Mouse (Mus musculus) liver, embryonic 14.5 days (tissue): ENCODE results near the gene Cmah. TPM values are rescaled to one million over a fixed set of nuclear protein-coding genes. Genes with fewer than 3 reads are reported as not detected.

ENCODE experiments used
- ATAC-seq: fragments of 200-750 bp; cut with Nextera tagmentation; 2 replicates; pipeline ENCODE4 v1.8.0; 2017; ENCODE audit warnings: moderate number of reproducible peaks, mild to moderate bottlenecking, moderate library complexity; ENCODE audit not compliant: insufficient read depth
- DNase-seq, 3 experiments: peaks; one replicate each; pipeline ENCODE4 v3.0.0-alpha.2; 2012 to 2013; ENCODE audit warnings: low read depth in 3 of 3, low spot score in 3 of 3
- H3K27ac ChIP-seq: fragments of 300-500 bp; sonication (generic); 2 replicates; pipeline ENCODE4 v1.5.1; 2014; ENCODE audit warnings: moderate library complexity, mild to moderate bottlenecking, control low read depth, inconsistent platforms
- H3K27me3 ChIP-seq: fragments of 300-500 bp; sonication (generic); 2 replicates; pipeline ENCODE4 v1.6.1; 2014; ENCODE audit warnings: mild to moderate bottlenecking, low read length, moderate library complexity; ENCODE audit not compliant: control insufficient read depth, insufficient read depth
- H3K36me3 ChIP-seq: fragments of 300-500 bp; sonication (generic); replicated peaks from 2 replicates; pipeline ENCODE4 v1.6.1; 2014; ENCODE audit warnings: low read depth; ENCODE audit not compliant: control insufficient read depth, insufficient read depth
- H3K4me1 ChIP-seq, 2 experiments: fragments of 200-500 bp in 1 of 2; fragments of 300-500 bp in 1 of 2; sonication (generic) in 1 of 2; replicated peaks; 2 replicates each; pipeline ENCODE4 v1.6.1; 2012 to 2014; ENCODE audit warnings: antibody characterized with exemption in 1 of 2, inconsistent platforms in 1 of 2, low read length in 1 of 2; ENCODE audit not compliant: control insufficient read depth in 2 of 2, insufficient read depth in 2 of 2
- H3K4me2 ChIP-seq: fragments of 300-500 bp; sonication (generic); 2 replicates; pipeline ENCODE4 v1.6.1; 2014; ENCODE audit warnings: low read depth, mild to moderate bottlenecking, control low read depth, moderate library complexity
- H3K4me3 ChIP-seq, 2 experiments: fragments of 200-500 bp in 1 of 2; fragments of 300-500 bp in 1 of 2; sonication (generic) in 1 of 2; 2 replicates each; pipeline ENCODE4 v1.5.1; 2012 to 2014; ENCODE audit warnings: low read depth in 2 of 2, low read length in 2 of 2, mild to moderate bottlenecking in 2 of 2, control low read depth in 1 of 2, inconsistent platforms in 1 of 2, moderate library complexity in 1 of 2; ENCODE audit not compliant: insufficient read depth in 1 of 2
- H3K9ac ChIP-seq: fragments of 300-500 bp; sonication (generic); replicated peaks from 2 replicates; pipeline ENCODE4 v1.6.1; 2014; ENCODE audit warnings: mild to moderate bottlenecking, control low read depth, moderate library complexity
- H3K9me3 ChIP-seq: fragments of 300-500 bp; sonication (generic); 2 replicates; pipeline ENCODE4 v1.6.1; 2016; ENCODE audit warnings: low read length, mixed read lengths; ENCODE audit not compliant: control insufficient read depth
- CTCF ChIP-seq: IDR thresholded peaks from 2 replicates; pipeline ENCODE4 v1.5.1; 2016; ENCODE audit warnings: antibody characterized with exemption, low read depth, control low read depth
- EP300 ChIP-seq: IDR thresholded peaks from 2 replicates; pipeline ENCODE4 v1.6.1; 2016; ENCODE audit warnings: antibody characterized with exemption, low read depth
- WGBS: fragments of 180-500 bp; shearing (Covaris S2); extraction: QIAGEN DNeasy Blood & Tissue Kit; methylation state at CpG from one replicate; pipeline ENCODE4 v1.1.7; 2014; ENCODE audit not compliant: insufficient replicate concordance; 5-methylcytosine and 5-hydroxymethylcytosine counted together
- polyA plus RNA-seq, 2 experiments: library from polyadenylated mRNA; depleted of rRNA in 1 of 2; stranded (reverse) in 1 of 2; unstranded in 1 of 2; fragments of >200 nt; fragmentation: Nextera tagmentation in 1 of 2; extraction: Ambion mirVana in 1 of 2; gene quantifications; 2 replicates each; pipeline versions ENCODE4 v1.2.1 to v1.2.3; 2012 to 2014

The Cmah gene
- polyA plus RNA-seq, 2 experiments: 0.42 to 0.46 TPM

GRCm38 (mm10) chr13:24498342-24498741, 171.1 kb downstream of the Cmah start:
- ATAC-seq: no peak
- 53% methylated on average over 6 of the region's 6 CpGs for WGBS
- H3K27me3 ChIP-seq: no peaks in the 10 kb centered on the region
- H3K9me3 ChIP-seq: no peaks in the 10 kb centered on the region
- peaks cover 24 to 35% of the 10 kb centered on the region in 2 experiments for H3K4me1 ChIP-seq
- no peak overlapping the region for H3K4me2 ChIP-seq
- H3K9ac ChIP-seq: no peak overlapping the region
- H3K4me3 ChIP-seq: no peak overlapping the region
- no peaks in the 10 kb centered on the region for H3K36me3 ChIP-seq
- no peak overlapping the region for H3K27ac ChIP-seq
- TF ChIP-seq EP300 (no peak), CTCF (no peak)
- no peak for DNase-seq

GRCm38 (mm10) chr13:24499505-24499904, 172.3 kb downstream of the Cmah start:
- Histone ChIP-seq H3K4me3 (no peak overlapping the region), H3K4me1 (peaks cover 24 to 35% of the 10 kb centered on the region in 2 experiments), H3K4me2 (no peak overlapping the region), H3K9ac (no peak overlapping the region), H3K36me3 (no peaks in the 10 kb centered on the region), H3K9me3 (no peaks in the 10 kb centered on the region), H3K27me3 (no peaks in the 10 kb centered on the region), H3K27ac (no peak overlapping the region)
- TF ChIP-seq EP300 (no peak), CTCF (peak; percentile 85)
- 13% methylated on average over 3 of the region's 3 CpGs for WGBS
- DNase-seq (peak; percentile 45 to 53 (median 53)), ATAC-seq (no peak; the same call in 1 of the 2 replicates)

GRCm38 (mm10) chr13:24501179-24501905, 174.1 kb downstream of the Cmah start:
- no peaks in the 10 kb centered on the region for H3K27me3 ChIP-seq
- TF ChIP-seq EP300 (no peak), CTCF (no peak)
- H3K36me3 ChIP-seq: no peaks in the 10 kb centered on the region
- H3K9ac ChIP-seq: peak overlapping the region; percentile 64
- 13% methylated on average over 25 of the region's 25 CpGs for WGBS
- peaks cover 24 to 32% of the 10 kb centered on the region in 2 experiments for H3K4me1 ChIP-seq
- H3K27ac ChIP-seq: peak overlapping the region; percentile 24
- H3K4me2 ChIP-seq: peak overlapping the region; percentile 63
- H3K9me3 ChIP-seq: no peaks in the 10 kb centered on the region
- H3K4me3 ChIP-seq: peak overlapping the region; percentile 51 to 54
- ATAC-seq (peak; percentile 34; the same call in 1 of the 2 replicates), DNase-seq (no peak)

- Histone ChIP-seq H3K9me3 (no peaks in the 10 kb centered on the region), H3K4me2 (peak overlapping the region; percentile 63), H3K9ac (peak overlapping the region; percentile 64), H3K27me3 (no peaks in the 10 kb centered on the region), H3K36me3 (no peaks in the 10 kb centered on the region), H3K4me1 (peaks cover 18 to 26% of the 10 kb centered on the region in 2 experiments), H3K27ac (peak overlapping the region; percentile 24), H3K4me3 (peak overlapping the region; percentile 51 to 54)
- TF ChIP-seq EP300 (no peak), CTCF (no peak)
- WGBS: 23% methylated on average over 3 of the region's 3 CpGs
- ATAC-seq (no peak), DNase-seq (no peak)
Measured at GRCm38 (mm10) chr13:24501919-24502318, 174.7 kb downstream of the Cmah start.

GRCm38 (mm10) chr13:24505812-24506211, 178.6 kb downstream of the Cmah start:
- no peak for TF ChIP-seq EP300
- DNase-seq (no peak), ATAC-seq (no peak)
- Histone ChIP-seq H3K4me2 (no peak overlapping the region), H3K27ac (no peak overlapping the region), H3K9ac (no peak overlapping the region), H3K4me3 (no peak overlapping the region), H3K4me1 (peaks cover 6 to 15% of the 10 kb centered on the region in 2 experiments; a peak in 3 of 4 replicates), H3K27me3 (no peaks in the 10 kb centered on the region), H3K36me3 (no peaks in the 10 kb centered on the region), H3K9me3 (no peaks in the 10 kb centered on the region)
- 61% methylated on average over 5 of the region's 5 CpGs for WGBS
